Mouse (Mus musculus): ENCODE results near the gene Lmf2. TPM values are rescaled to one million over a fixed set of nuclear protein-coding genes. Genes with fewer than 3 reads are reported as not detected.

Gene Lmf2
- polyA plus RNA-seq, 2 experiments: 12.3 to 17.2 TPM

DNA sequence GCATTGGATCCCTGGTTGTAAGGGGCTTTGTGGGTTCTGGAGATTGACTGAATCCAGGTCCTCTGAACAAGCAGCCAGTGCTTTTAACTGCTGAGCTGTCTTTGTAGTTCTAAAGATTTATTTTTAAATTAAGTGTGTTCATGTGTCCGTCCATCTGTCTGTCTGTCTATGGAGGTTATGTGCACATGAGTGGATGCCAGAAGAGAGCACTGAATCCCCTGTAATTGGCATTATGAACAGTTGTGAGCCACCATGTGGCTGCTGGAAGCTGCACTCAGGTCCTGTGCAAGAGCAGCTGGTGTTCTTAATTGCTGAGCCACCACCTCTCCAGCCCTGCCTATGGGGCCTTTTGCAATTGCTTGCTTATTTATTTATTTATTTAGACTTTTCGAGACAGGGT lies 42.7 kb upstream of the Lmf2 start:
- no peak overlapping the region for H3K4me3 ChIP-seq (ENCODE audit: insufficient read depth in 1 of 2, low read depth in 2 of 2, low read length in 2 of 2)
- 78% methylated on average over 2 of the region's 2 CpGs for WGBS (ENCODE audit: insufficient replicate concordance)

DNA sequence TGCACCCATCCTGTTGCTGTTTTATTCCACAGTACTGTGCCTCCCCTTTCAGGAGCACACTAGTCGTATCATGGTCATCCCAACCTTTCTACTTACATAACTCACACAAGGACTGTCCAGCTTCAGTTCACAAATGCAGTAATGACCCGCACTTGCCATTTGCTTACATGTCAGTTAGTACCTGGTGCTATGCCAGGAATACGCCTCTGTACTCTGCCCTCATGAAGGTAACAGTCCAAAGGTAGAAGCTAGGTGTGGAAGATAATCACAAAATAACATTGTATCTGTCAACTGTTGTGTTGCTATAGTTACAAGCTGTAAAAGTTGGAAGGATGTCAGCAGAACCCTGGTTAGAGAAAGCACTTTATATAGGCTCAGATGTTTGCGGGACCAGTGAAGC lies 41.4 kb upstream of the Lmf2 start:
- TF ChIP-seq CTCF (IDR thresholded peaks at IDR 0.05; ENCODE audit: low read depth) (no peak), EP300 (IDR thresholded peaks at IDR 0.05; ENCODE audit: low read depth) (no peak)
- 66% methylated on average over 4 of the region's 4 CpGs for WGBS (ENCODE audit: insufficient replicate concordance)
- no peak for ATAC-seq (ENCODE audit: insufficient read depth)

More for the DNA sequence above, 42.7 kb upstream of the Lmf2 start:
- Histone ChIP-seq H3K4me1 (replicated peaks; ENCODE audit: control insufficient read depth in 2 of 2, insufficient read depth in 2 of 2, low read length in 1 of 2) (peaks cover 0 to 5% of the 10 kb centered on the region in 2 experiments; a peak in 1 of 4 replicates), H3K27ac (no peak overlapping the region), H3K36me3 (replicated peaks; ENCODE audit: control insufficient read depth, insufficient read depth, low read depth) (no peaks in the 10 kb centered on the region), H3K9me3 (ENCODE audit: control insufficient read depth, low read length) (no peaks in the 10 kb centered on the region), H3K27me3 (ENCODE audit: control insufficient read depth, insufficient read depth, low read length) (no peaks in the 10 kb centered on the region), H3K9ac (replicated peaks) (no peak overlapping the region), H3K4me2 (ENCODE audit: low read depth) (no peak overlapping the region)
- ATAC-seq (ENCODE audit: insufficient read depth): no peak
- TF ChIP-seq EP300 (IDR thresholded peaks at IDR 0.05; ENCODE audit: low read depth): no peak
- TF ChIP-seq CTCF (IDR thresholded peaks at IDR 0.05; ENCODE audit: low read depth): no peak
- no peak for DNase-seq (ENCODE audit: low read depth in 3 of 3, low spot score in 3 of 3)

DNA sequence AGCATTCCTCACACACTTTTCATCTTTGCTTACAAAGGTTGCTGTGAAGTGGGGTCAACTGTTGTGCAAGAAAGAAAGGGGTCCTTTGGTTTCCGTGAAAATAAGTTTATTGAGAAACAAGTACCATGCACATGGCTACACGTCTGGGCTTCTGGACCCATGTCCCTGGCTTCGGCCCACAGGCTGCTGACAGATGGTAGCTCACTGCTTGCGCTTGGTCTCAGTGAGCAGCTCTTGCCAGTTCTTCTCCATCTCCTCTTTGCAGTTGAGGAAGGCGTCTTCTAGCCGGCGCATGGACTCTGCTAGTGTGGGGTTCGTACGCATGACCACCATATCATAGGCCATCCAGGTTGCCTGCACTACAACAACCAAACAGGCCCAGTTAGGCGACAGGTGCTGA lies 34.6 kb upstream of the Lmf2 start:
- H3K9ac ChIP-seq (replicated peaks): no peak overlapping the region
- H3K4me1 ChIP-seq (replicated peaks; ENCODE audit: control insufficient read depth in 2 of 2, insufficient read depth in 2 of 2, low read length in 1 of 2): no peaks in the 10 kb centered on the region
- H3K36me3 ChIP-seq (replicated peaks; ENCODE audit: control insufficient read depth, insufficient read depth, low read depth): no peaks in the 10 kb centered on the region
- H3K4me2 ChIP-seq (ENCODE audit: low read depth): no peak overlapping the region
- no peaks in the 10 kb centered on the region for H3K27me3 ChIP-seq (ENCODE audit: control insufficient read depth, insufficient read depth, low read length)
- no peaks in the 10 kb centered on the region for H3K9me3 ChIP-seq (ENCODE audit: control insufficient read depth, low read length)
- 73% methylated on average over 10 of the region's 10 CpGs for WGBS (ENCODE audit: insufficient replicate concordance)
- no peak for TF ChIP-seq EP300 (IDR thresholded peaks at IDR 0.05; ENCODE audit: low read depth)
- no peak for TF ChIP-seq CTCF (IDR thresholded peaks at IDR 0.05; ENCODE audit: low read depth)
- H3K27ac ChIP-seq: no peak overlapping the region
- no peak overlapping the region for H3K4me3 ChIP-seq (ENCODE audit: insufficient read depth in 1 of 2, low read depth in 2 of 2, low read length in 2 of 2)
- DNase-seq (ENCODE audit: low read depth in 3 of 3, low spot score in 3 of 3) (no peak), ATAC-seq (ENCODE audit: insufficient read depth) (no peak)

More for the DNA sequence above, 41.4 kb upstream of the Lmf2 start:
- Histone ChIP-seq H3K4me2 (ENCODE audit: low read depth) (no peak overlapping the region), H3K27ac (no peak overlapping the region), H3K4me3 (ENCODE audit: insufficient read depth in 1 of 2, low read depth in 2 of 2, low read length in 2 of 2) (no peak overlapping the region), H3K9ac (replicated peaks) (no peak overlapping the region), H3K9me3 (ENCODE audit: control insufficient read depth, low read length) (no peaks in the 10 kb centered on the region), H3K36me3 (replicated peaks; ENCODE audit: control insufficient read depth, insufficient read depth, low read depth) (no peaks in the 10 kb centered on the region), H3K4me1 (replicated peaks; ENCODE audit: control insufficient read depth in 2 of 2, insufficient read depth in 2 of 2, low read length in 1 of 2) (peaks cover 0 to 5% of the 10 kb centered on the region in 2 experiments; a peak in 1 of 4 replicates), H3K27me3 (ENCODE audit: control insufficient read depth, insufficient read depth, low read length) (no peaks in the 10 kb centered on the region)
- DNase-seq (ENCODE audit: low read depth in 3 of 3, low spot score in 3 of 3): no peak

DNA sequence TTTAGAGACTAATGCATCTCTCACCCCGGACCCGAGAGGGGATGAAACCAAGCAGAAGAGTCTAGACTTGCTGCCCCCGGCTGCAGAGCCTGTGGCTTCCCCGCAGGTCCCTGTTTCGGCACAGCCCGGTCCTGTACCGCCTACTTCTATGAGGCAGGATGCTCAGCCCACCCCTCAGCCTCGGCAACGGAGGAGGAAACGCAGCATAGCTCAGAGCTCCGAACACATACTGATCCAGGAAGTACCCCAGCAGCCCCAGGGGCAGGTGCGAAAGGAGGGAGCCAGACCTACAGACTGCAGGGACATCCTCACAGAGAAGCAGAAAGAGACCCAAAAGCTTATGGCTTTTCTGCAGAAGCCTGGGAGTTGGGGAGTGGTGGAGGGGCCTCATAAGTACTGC lies 31.7 kb upstream of the Lmf2 start:
- TF ChIP-seq CTCF (IDR thresholded peaks at IDR 0.05; ENCODE audit: low read depth) (no peak), EP300 (IDR thresholded peaks at IDR 0.05; ENCODE audit: low read depth) (no peak)
- WGBS (ENCODE audit: insufficient replicate concordance): 25% methylated on average over 12 of the region's 12 CpGs
- no peak for ATAC-seq (ENCODE audit: insufficient read depth)

DNA sequence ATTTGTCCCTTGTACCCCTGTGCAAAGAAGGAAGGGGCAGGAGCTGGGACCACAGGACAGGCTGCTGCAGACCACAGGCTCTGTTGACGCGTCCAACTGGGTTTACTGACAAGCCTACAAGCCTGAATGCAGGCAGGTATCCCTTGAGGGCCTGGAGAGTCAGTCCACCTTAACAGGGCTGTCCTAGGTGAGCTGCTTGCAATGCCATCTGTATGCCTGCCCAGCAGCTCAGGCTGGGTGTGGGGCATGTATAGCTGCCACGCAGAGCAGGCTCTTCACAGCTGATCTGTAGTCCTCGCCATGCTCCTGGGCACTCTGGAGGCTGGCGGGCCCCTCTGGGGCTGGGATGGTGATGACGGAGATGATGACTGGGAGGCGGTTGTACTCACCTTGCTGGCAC lies 29.2 kb upstream of the Lmf2 start, which contains the start of gene Klhdc7b:
TSS of gene Klhdc7b (plus strand) at position 301 of the 400 bp plus-strand sequence.
- TF ChIP-seq EP300 (IDR thresholded peaks at IDR 0.05; ENCODE audit: low read depth) (no peak), CTCF (IDR thresholded peaks at IDR 0.05; ENCODE audit: low read depth) (no peak)
- H3K9ac ChIP-seq (replicated peaks): no peak within 1 kb of the TSS
- H3K9me3 ChIP-seq (ENCODE audit: control insufficient read depth, low read length): no peaks in the 10 kb centered on the region
- no peaks in the 10 kb centered on the region for H3K4me1 ChIP-seq (replicated peaks; ENCODE audit: control insufficient read depth in 2 of 2, insufficient read depth in 2 of 2, low read length in 1 of 2)
- ATAC-seq (ENCODE audit: insufficient read depth) (no peak), DNase-seq (ENCODE audit: low read depth in 3 of 3, low spot score in 3 of 3) (no peak)
- peaks cover under 1% of the 10 kb centered on the region for H3K27me3 ChIP-seq (ENCODE audit: control insufficient read depth, insufficient read depth, low read length)
- no peak within 1 kb of the TSS for H3K4me3 ChIP-seq (ENCODE audit: insufficient read depth in 1 of 2, low read depth in 2 of 2, low read length in 2 of 2)
- H3K4me2 ChIP-seq (ENCODE audit: low read depth): no peak within 1 kb of the TSS
- H3K36me3 ChIP-seq (replicated peaks; ENCODE audit: control insufficient read depth, insufficient read depth, low read depth): no peaks in the 10 kb centered on the region
- no peak within 1 kb of the TSS for H3K27ac ChIP-seq
- WGBS (ENCODE audit: insufficient replicate concordance): 70% methylated on average over 7 of the region's 7 CpGs

More for the DNA sequence above, 31.7 kb upstream of the Lmf2 start:
- Histone ChIP-seq H3K4me2 (ENCODE audit: low read depth) (no peak overlapping the region), H3K36me3 (replicated peaks; ENCODE audit: control insufficient read depth, insufficient read depth, low read depth) (no peaks in the 10 kb centered on the region), H3K9me3 (ENCODE audit: control insufficient read depth, low read length) (no peaks in the 10 kb centered on the region), H3K27me3 (ENCODE audit: control insufficient read depth, insufficient read depth, low read length) (no peaks in the 10 kb centered on the region; the same call in 1 of the 2 replicates), H3K27ac (no peak overlapping the region), H3K4me3 (ENCODE audit: insufficient read depth in 1 of 2, low read depth in 2 of 2, low read length in 2 of 2) (no peak overlapping the region), H3K9ac (replicated peaks) (no peak overlapping the region), H3K4me1 (replicated peaks; ENCODE audit: control insufficient read depth in 2 of 2, insufficient read depth in 2 of 2, low read length in 1 of 2) (no peaks in the 10 kb centered on the region)
- no peak for DNase-seq (ENCODE audit: low read depth in 3 of 3, low spot score in 3 of 3)

Measured in liver, embryonic 14.5 days (tissue).